Mouse (Mus musculus) heart, postnatal 10 days (tissue): Measurements from ENCODE around the gene Gm27021. TPM values are rescaled to one million over a fixed set of nuclear protein-coding genes. Genes with fewer than 3 reads are reported as not detected.

Experiments
- DNase-seq, 2 experiments: peaks; one replicate each; pipeline ENCODE4 v3.0.0; 2021
- intact Hi-C: fragments of 180-260 bp; cut with DNase I; formaldehyde crosslinking; loops from one replicate; pipeline ENCODE4 v1.15.1; 2025
- total RNA-seq, 2 experiments: library from RNA; stranded (reverse); gene quantifications; 2 replicates each; pipeline ENCODE4 v1.2.3; 2021

The Gm27021 gene
- total RNA-seq, 2 experiments from 2014 or later, result 0.48 TPM; not detected in 1

DNA sequence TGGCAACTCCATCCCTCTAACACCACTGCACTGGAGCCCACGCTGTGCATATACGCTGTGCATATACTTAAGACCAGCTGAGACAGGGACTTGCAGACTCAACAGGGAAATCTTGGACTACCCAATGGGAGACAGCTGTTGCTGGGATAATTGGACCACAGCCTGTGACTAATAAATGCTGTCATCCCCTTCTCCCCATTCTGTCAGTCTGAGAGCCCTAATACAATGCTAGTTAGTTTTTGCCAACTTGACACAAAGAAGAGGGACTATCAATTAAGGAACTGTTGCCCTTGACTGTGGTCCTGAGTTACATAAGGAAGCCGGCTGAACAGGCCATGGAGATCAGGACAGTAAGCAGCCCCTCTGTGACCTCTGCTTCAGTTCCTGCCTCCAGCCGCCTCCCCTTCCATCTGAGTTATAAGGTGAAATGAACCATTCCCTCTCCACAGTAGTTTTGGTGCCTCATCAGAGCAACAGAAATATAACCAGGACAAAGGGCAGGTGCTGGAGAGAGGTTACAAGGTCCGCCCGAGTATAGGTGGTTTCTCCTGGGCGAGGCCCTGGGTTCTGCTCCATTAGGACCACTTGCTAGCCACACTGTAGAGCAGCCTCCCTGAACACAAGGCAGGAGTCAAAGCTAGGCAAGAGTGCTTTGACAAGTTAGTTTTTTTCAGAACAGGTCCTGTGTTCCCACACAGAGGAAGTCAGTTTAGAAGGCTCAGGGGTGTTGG lies 11.4 kb downstream of the Gm27021 start:
- intact Hi-C loops, result no loop called here
- DNase-seq, result no peak

DNA sequence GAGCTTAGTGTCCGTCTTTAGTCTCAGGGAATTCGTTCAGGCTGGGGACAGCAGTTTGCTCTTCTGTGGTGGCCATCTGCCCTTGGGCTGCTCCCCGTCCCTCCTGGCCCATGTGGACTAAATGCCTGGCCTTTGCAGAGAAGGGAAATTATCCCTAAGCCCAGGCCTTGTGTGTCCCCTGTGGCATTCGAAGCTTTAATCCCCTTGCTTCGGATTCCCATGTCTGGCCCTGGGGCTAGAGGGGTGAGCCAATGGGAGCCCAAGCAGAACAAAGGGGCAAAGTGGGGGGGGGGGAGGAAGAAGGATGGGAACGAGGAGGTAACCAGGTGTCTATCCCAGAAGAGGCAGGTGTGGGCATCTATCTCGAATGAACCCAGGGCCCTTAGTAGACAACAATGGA lies 20.3 kb downstream of the Gm27021 start, which contains the start of gene 1190005I06Rik:
1190005I06Rik (minus strand) TSS at position 101 of the 400 bp plus-strand sequence.
- intact Hi-C loops, result no loop called here

DNA sequence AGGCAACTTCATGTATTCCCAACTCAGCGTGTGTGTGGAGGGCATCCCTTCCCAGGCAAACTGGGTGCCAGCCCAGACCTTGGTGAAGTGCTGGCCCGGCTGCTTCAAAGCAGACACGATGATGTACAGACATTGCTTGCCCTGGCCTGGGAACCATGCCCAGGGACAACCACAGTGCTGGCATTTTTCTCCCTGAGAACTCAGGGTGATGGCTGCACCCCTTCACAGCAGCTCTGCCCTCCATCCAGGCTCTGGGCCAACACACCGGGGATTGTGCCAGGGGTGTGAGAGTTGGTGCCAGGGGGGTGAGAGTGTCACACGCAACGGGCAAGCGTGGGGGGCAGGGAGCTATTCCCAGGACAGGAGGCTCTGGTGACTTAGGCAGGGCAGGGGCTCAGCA lies 23.2 kb downstream of the Gm27021 start:
- DNase-seq, result peak; percentile 92 to 93
- intact Hi-C loops, result no loop called here

More for the DNA sequence above, 20.3 kb downstream of the Gm27021 start, which contains the start of gene 1190005I06Rik:
- DNase-seq, result no peak

DNA sequence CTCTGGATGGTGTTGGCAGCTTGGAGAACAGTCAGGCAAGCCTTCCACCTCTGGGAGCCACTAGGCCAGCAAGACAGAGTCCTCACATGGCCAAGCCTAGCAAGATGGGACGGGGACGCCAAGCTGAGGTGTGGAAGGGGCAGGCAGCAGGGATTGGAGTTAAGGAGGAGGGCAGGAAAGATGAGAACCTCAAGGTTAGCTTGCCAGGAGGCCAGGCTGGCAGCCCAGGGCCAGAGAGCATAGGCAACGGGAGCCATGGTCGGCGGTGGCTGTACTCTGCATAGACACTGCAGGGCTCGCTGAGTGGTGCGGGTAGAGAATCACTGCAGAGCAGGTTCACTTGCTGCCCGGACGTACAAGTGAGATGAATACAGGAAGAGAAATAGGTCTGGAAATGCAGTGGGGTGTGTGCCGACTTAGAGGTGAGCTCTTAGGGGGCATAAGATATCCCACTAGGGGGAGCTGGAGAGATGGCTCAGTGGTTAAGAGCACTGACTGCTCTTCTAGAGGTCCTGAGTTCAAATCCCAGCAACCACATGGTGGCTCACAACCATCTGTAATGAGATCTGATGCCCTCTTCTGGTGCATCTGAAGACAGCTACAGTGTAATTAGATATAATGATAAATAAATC lies 25.7 kb downstream of the Gm27021 start:
- intact Hi-C loops, result no loop called here
- DNase-seq, result no peak

DNA sequence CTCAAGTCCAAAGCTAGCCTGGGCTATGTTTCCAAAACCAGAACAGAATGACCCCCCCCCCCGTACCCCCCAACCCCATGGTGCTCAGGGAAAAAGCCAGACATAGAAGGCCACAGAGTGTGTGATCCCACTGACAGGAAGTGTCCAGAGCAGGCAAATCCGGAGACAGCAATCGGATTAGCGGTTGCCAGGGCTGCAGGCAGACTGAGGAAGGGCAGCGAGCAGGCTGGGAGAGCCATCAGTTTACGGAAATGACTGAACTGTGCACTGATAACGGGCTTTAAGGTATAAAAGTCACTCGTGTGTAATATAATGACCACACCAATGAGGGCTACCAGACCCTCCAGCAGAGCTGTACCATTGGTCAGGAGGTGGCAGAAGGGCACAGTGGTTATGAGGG lies 26.6 kb downstream of the Gm27021 start:
- no peak for DNase-seq
- intact Hi-C loops, result no loop called here

DNA sequence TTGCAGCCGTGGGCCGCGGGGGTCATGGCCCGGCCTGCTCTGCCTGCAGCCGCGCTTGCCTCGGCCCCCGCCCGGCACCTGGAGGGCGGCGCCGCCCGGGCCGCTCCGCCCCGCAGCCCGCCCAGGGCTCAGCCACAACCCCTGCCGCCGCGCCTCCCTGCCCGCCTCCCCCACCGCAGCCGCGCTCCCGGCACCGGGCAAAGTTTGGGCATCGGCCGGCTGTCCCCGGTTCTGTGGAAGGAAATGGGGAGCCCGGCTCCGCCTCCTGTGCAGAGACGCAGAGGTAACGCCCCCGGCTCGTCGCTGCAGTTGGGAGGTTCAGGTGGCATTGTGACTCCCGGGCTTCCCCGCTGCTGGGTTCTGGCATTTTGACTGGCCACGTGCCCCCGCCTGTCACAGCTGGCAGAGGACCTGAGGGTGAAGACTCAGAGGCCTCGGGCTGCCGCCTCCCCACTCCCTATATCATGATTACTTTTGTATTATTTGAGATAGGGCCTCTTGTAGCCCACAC lies 33.5 kb downstream of the Gm27021 start:
- peak; percentile 80 to 82 for DNase-seq
- intact Hi-C loops, result no loop called here

DNA sequence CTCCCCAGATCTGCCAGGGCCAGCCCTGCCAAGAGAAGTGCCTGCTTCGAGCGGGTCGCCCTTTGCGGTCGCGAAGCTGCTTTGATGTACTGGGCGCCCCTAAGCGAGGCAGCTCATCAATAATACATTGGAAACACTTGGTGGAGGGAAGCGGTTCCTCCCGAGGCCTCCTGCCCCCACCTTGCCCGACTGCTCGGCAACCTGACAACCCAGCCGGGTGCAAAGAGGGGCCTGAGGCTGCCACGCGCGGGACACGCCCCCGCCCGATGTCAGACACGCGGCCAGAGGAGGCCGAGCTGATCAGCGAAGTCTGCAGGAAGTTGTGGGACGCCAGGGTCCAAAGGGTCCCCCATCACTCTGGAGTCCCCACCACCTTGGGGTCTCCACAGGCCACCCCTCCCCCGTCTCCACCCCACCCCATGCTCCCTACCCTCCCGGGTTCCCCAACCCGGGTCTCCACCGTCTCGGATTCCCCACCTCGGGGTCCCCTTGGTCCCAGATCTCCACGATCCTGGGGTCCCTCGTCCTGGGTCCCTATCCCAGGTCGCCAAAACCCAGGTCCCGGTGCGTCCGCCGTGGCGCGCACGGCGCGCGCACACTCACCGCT lies 34.1 kb downstream of the Gm27021 start:
- intact Hi-C loops, result no loop called here
- DNase-seq, result peak; percentile 28 to 47

DNA sequence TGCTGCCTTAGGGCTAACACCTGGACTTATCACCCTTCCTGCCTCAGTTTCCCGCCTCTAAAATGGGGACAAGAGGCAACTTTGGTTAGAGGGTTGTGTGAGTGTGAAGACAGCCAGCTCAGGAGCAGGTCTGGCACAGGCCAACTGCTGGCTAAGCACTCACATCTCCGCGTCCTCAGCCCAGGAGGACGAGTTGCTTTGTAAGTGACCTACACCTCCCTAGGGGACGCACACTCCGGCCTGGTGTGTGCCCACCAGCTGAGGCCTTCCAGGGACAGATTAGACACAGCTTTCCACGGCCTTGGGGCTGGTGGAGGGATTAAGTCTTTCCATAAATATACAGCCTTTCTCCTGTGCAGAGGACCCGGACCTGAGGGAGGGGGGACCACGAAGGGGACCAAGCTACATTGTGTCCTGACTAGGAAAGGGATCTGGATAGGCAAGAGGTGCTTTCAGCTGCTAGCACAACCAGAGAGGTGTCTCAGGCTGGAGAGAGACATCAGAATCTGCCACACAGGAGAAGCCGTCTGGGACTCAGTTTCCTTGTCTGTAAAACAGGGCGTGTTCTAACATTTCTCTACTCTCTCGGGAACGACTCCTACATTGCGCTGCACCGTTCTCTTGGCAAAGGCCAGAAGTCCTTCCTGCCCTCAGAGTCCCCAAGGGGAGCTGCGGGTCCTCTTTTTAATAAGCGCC lies 34.8 kb downstream of the Gm27021 start:
- intact Hi-C loops, result no loop called here

DNA sequence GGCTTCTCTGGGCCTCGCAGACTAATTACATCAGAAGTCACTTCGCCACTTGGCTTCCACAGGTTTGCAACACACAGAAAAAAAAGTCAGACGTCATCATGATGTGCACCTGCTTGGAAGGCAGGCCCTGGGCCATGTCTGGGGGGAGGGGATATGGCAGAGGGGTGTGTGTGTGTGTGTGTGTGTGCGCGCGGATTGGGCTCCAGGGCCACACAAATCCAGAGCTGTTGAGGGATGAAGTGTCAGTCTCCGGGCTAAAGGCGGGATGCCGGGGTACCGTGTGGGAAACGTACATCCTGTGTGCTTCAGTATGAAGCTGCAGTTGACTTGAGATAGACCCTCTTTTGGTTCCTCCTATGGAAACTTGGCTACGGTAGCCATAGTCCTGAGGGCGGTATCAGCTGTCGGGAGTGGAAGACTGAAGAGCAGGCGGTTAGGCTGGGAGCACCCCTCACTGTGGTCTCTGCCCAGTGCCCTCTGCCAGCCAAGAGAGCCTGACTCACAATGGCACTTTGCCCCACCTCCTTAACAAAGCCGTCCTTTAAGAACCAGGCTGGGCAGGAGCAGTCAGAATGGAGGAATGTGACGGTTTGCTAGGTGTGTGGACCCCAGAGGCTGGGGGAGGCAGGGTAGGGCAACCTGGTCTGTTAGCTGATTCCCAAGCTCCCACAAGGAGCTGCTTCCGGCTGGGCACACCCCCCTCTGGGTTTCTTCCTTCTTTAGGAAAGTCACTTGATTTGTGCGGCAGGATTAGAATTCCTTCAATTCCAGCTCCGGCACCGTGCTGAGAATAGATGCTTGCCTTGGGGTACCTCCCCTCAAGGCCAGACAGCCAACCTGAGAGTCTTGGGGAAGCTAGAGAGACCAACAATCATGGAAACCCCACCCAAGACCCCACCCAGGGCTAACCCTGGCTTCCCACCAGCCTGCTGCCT lies 36.2 kb downstream of the Gm27021 start:
- intact Hi-C loops, result no loop called here
- peak; percentile 34 to 47 for DNase-seq

More for the DNA sequence above, 34.8 kb downstream of the Gm27021 start:
- no peak for DNase-seq

DNA sequence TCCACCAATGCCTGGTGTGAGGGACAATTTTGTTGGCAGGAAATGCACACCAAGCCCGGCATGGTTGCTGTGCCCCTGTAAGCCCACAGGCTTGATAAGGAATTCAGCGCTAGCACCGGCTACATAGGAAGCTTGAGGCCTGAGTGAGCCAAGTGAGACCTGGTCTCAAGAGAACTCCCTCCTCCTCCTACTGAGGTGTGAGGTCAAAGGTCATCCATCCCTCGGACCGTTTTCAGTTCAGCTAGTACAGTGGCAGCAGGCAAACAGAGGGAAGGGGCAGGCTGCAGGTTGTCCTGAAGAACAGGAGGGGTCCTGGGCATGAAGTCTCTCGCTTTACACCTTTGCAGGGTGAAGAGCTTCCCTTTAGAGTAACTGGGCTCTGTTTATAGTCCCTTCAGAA lies 37.0 kb downstream of the Gm27021 start:
- DNase-seq, result no peak
- intact Hi-C loops, result no loop called here

DNA sequence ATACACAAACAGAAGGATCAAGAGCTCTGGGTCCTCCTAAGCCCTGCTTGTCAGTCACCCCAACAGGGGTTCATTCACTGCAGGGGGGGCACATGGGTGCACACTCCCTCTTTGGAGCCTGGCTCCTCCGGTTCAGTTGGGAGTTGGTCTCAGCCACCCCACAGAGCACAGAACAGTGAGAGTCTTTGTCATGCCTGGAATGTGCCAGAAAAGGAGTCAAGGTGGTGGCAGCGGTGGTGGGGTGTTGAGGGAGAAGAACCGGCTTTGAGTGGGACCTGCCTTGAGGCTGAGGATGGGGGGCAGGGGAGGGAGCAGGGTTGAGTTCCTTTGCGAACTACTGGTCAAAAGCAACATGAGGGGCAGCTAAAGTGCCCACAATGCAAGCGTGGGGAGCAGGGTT lies 37.8 kb downstream of the Gm27021 start:
- DNase-seq, result no peak

DNA sequence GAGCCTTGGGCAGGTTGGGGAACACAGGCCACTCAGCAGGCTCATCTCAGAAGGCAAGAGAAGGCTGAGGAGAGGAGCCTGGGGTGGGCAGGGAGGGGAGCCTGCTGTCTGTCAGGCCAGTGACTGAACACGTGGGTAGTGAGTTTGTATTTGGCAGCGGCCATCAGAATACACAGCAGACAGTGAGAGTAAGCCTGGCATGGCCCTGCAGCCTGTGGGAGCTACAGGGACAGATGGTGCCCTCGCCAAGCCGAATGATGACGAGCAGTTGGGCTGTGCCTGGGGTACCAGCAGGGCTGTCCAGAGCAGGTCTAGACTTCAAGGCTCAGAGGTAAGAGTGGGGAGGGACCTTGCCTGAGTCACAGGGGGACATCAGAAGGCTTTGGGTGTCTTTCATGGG lies 40.6 kb downstream of the Gm27021 start:
- intact Hi-C loops, result no loop called here
- DNase-seq, result no peak

More for the DNA sequence above, 37.8 kb downstream of the Gm27021 start:
- intact Hi-C loops, result no loop called here

DNA sequence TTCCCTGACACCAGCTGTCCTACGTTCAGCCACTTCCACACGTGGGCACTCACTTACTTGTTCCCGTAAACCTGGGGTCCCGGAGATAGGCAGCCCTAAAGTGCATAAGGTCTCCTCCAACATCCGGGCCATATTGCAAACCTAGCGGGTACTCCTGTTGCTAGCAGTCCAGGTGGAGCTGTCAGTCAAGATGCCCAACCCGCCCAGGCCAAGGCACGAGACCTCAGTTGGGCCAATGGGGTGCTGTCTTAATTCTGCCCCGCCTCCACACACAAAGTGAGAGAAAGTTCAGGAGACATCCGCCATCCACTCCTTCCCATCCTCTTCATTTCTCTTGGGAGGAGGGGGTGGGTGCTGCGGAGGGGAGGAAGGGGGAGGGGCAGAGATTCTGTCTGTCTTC lies 41.4 kb downstream of the Gm27021 start:
- intact Hi-C loops, result no loop called here
- DNase-seq, result no peak

DNA sequence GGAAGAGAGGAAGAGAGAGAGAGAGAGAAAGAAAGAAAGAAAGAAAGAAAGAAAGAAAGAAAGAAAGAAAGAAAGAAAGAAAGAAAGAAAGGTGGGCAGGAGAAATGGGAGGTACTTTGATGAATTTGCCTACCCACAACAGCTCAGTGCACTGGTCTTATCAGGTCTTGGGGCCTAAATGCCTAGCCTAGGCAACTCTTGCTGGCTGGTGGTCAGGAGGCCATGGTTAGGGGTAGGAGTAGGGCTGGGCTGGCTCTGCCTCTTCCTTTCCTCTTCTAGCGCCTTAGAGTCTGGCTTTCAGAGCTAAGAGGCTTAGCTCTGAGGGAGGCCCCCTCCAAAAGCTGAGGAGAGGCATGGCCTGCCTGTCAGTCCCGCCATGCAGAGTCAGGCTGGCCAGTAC lies 44.3 kb downstream of the Gm27021 start:
- no peak for DNase-seq
- intact Hi-C loops, result no loop called here

DNA sequence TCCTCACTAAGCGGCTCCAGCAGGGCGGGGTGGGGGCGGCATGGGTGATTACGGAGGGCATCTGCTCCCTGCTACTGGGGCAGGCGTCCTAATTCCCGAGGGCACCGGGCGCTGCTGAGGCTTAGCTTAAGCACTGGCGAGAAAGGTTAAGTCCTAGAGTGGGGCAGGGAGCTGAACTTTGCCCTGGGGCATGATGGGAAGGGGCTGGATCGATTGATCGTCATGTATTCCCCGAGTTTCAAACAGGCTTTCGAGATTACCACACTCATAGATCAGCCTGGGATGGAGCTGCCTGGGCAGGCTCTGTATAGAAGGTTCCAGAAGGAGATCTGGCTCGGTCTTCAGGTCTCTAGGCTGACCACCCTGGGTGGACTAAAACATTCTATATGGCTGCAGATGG lies 45.7 kb downstream of the Gm27021 start:
- no peak for DNase-seq
- intact Hi-C loops, result no loop called here

DNA sequence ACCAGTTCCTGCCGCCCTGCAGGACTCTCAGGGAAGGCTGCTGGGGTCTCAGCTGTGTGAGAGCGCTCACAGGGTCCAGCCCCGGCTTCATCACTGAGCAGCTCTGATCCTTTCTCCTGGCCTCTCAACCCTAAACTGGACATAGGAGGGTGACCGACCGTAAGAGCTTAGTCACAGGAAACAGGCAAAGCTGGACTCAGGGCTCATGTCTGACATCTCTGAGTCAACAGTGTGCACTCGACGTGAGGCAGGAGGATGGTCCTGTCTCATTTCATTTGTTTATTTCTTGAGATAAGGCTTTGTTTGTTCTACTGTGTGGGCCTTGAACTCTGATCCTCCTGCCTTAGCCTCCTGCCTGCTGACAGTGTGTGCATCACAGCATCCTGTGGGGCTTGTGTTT lies 47.4 kb downstream of the Gm27021 start:
- no peak for DNase-seq
- intact Hi-C loops, result no loop called here

DNA sequence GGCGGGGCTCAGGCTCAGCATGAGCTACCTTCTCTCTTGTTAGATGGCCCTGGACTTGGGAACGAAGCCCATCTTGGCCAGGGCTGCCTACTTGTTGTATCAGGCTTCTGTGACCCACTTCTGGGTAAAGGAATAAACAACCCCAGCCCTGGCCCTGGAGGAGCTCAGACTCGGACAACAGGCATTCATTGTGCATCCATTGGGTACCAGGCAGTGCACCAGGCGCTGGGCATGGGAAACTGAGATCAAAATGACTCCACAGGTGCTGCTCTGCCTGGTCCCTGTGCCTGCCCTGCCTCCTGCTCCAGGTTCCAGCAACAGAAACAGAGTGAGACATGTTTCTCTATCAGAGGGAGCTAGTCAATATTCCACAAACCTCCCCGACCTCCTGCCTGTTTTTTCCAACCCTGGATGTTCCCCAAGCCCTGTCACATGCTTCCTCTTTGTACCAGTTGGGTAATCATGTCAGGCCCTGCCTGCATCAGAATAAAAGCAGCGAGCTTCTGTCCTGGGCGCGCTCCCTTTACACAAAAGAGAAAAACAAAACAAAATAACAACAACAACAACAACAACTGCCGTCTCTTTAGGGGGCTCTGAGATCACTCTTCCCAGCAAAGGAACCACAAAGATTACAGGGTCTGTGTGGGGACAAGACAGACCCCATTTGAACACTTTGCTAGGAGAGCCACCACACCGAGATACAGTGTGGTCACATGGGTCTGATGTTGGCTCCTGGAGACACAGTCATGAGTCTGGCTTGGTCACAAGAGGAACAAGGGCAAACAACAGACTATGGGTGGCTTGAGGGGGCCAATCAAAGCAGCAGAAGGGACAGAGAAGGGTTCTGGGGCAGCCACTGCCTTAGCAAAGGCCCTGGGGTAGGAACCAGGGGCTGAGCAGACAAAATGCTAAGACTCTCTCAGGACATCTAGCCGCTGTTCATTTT lies 48.4 kb downstream of the Gm27021 start:
- peak; percentile 59 to 68 for DNase-seq
- intact Hi-C loops, result no loop called here

DNA sequence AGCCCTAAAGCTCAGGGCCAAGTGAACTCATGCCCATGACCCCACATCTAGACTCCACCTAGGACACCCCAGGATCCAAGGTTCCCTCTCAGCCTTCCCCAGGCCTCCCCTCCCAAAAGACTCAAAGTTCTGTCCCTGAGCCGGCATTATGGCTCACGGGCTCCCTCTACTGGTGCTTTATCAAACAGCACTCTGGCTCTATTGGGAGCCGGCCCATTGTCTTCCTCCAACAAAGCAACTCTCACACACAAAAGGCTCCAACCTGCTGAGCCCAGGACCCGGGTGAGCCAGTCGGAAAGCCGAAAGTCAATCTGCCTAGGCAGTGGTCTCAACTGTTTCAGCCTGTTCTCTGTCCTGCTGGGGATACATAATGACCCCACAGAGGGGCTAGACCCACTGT lies 49.8 kb downstream of the Gm27021 start:
- DNase-seq, result peak; percentile 76 to 88
- intact Hi-C loops, result no loop called here
